Mouse (Mus musculus): ENCODE data around the gene Osbpl10. TPM values are rescaled to one million over a fixed set of nuclear protein-coding genes. Genes with fewer than 3 reads are reported as not detected.

Gene Osbpl10
- polyA plus RNA-seq, 1 experiment from 2014 or later = 2.6 TPM

Other genes starting within 250 kb of the Osbpl10 start
- gene Cmtm6, start 247.5 kb upstream of the Osbpl10 start, polyA plus RNA-seq (2016; fragmentation: Nextera tagmentation; extraction: Ambion mirVana) = 42.2 and 43.9 TPM in 2 replicates
- gene Cmtm7, start 196.7 kb upstream of the Osbpl10 start, polyA plus RNA-seq (2016; fragmentation: Nextera tagmentation; extraction: Ambion mirVana) = 104 TPM in 2 replicates
- 14.9 and 16.2 TPM in 2 replicates for gene Cmtm8, start 134.4 kb upstream of the Osbpl10 start, polyA plus RNA-seq (2016; fragmentation: Nextera tagmentation; extraction: Ambion mirVana)
- gene Gpd1l, start 44.6 kb upstream of the Osbpl10 start, polyA plus RNA-seq (2016; fragmentation: Nextera tagmentation; extraction: Ambion mirVana) = 15.5 and 19.3 TPM in 2 replicates
- 259 and 289 TPM in 2 replicates for gene Rps27rt, start 4.2 kb downstream of the Osbpl10 start, polyA plus RNA-seq (2016; fragmentation: Nextera tagmentation; extraction: Ambion mirVana)

Data from heart, embryonic 12.5 days (tissue).